Mouse (Mus musculus): Measurements from ENCODE around the gene Cdc20b. TPM values are rescaled to one million over a fixed set of nuclear protein-coding genes. Genes with fewer than 3 reads are reported as not detected.

Gene Cdc20b
- total and polyA plus RNA-seq, 3 experiments, result not detected

- DNase-seq, result no peak
Observed at GRCm38 (mm10) chr13:113023274-113024143, 11.4 kb upstream of the Cdc20b start.

GRCm38 (mm10) chr13:113031351-113031750, 3.6 kb upstream of the Cdc20b start:
- no peak for DNase-seq

- DNase-seq, result peak; percentile 37
Observed at GRCm38 (mm10) chr13:113031792-113032571, 2.9 kb upstream of the Cdc20b start.

GRCm38 (mm10) chr13:113032831-113033230, 2.1 kb upstream of the Cdc20b start:
- DNase-seq, result no peak

GRCm38 (mm10) chr13:113034271-113034886, 532 bp upstream of the Cdc20b start:
- DNase-seq, result no peak

GRCm38 (mm10) chr13:113035852-113036251, 941 bp downstream of the Cdc20b start:
- peak; percentile 82 for DNase-seq

GRCm38 (mm10) chr13:113044876-113045275, 10.0 kb downstream of the Cdc20b start:
- DNase-seq, result peak; percentile 35

GRCm38 (mm10) chr13:113045458-113046110, 10.7 kb downstream of the Cdc20b start:
- DNase-seq, result no peak

- DNase-seq, result peak; percentile 73
Observed at GRCm38 (mm10) chr13:113046211-113046883, 11.4 kb downstream of the Cdc20b start, which contains the start of gene Gpx8. Gene Gpx8 (minus strand): TSS chr13:113046410.

GRCm38 (mm10) chr13:113047018-113047417, 12.1 kb downstream of the Cdc20b start:
- DNase-seq, result no peak

- no peak for DNase-seq
Observed at GRCm38 (mm10) chr13:113047647-113048046, 12.7 kb downstream of the Cdc20b start.

GRCm38 (mm10) chr13:113054230-113054629, 19.3 kb downstream of the Cdc20b start:
- no peak for DNase-seq

- DNase-seq, result no peak
Observed at GRCm38 (mm10) chr13:113055826-113056225, 20.9 kb downstream of the Cdc20b start.

GRCm38 (mm10) chr13:113061746-113062145, 26.8 kb downstream of the Cdc20b start:
- DNase-seq, result no peak

- DNase-seq, result no peak
Observed at GRCm38 (mm10) chr13:113064542-113064941, 29.6 kb downstream of the Cdc20b start.

GRCm38 (mm10) chr13:113079021-113079420, 44.1 kb downstream of the Cdc20b start:
- no peak for DNase-seq

GRCm38 (mm10) chr13:113082101-113082500, 47.2 kb downstream of the Cdc20b start:
- no peak for DNase-seq

GRCm38 (mm10) chr13:113084732-113085131, 49.8 kb downstream of the Cdc20b start:
- no peak for DNase-seq

- no peak for DNase-seq
Observed at GRCm38 (mm10) chr13:113087226-113088017, 52.5 kb downstream of the Cdc20b start.

GRCm38 (mm10) chr13:113090489-113090888, 55.6 kb downstream of the Cdc20b start:
- no peak for DNase-seq
